Mouse (Mus musculus) neural tube, postnatal 0 days (tissue): ENCODE data around the gene Hs6st2. TPM values are rescaled to one million over a fixed set of nuclear protein-coding genes. Genes with fewer than 3 reads are reported as not detected.

Source experiments
- polyA plus RNA-seq: library from polyadenylated mRNA; unstranded; fragments of >200 nt; fragmentation: Nextera tagmentation; extraction: Ambion mirVana; gene quantifications from 2 replicates; pipeline ENCODE4 v1.2.1, GENCODE M21; 2015

Gene Hs6st2
- 39.2 and 43.4 TPM in 2 replicates for polyA plus RNA-seq

GRCm38 (mm10) chrX:51681756-51682155 is at the start of gene Hs6st2:
Hs6st2 (minus strand) TSS chrX:51681856.

Other genes with a start within 250 kb of the Hs6st2 start
- not detected in 2 replicates for gene Usp26, start 119.4 kb upstream of the Hs6st2 start, polyA plus RNA-seq